Mouse (Mus musculus) E14TG2a.4 (cell line): ENCODE measurements around the gene Oxa1l.

Source experiments
- H3K27me3 ChIP-seq: 2 replicates; pipeline ENCODE4 v1.6.1; 2014; ENCODE audit warnings: low read length, control low read depth; ENCODE audit not compliant: insufficient read depth
- H3K36me3 ChIP-seq: 2 replicates; pipeline ENCODE4 v1.6.1; 2014; ENCODE audit warnings: low read length, control low read depth; ENCODE audit not compliant: insufficient read depth
- H3K4me1 ChIP-seq: replicated peaks from 2 replicates; pipeline ENCODE4 v1.6.1; 2014; ENCODE audit warnings: low read depth, low read length, control low read depth
- H3K4me3 ChIP-seq: replicated peaks from 2 replicates; pipeline ENCODE4 v1.5.1; 2014; ENCODE audit warnings: mild to moderate bottlenecking, low read length
- H3K9me3 ChIP-seq: 2 replicates; pipeline ENCODE4 v1.6.1; 2014; ENCODE audit warnings: low read length, control low read depth
- CTCF ChIP-seq: conservative IDR thresholded peaks from 2 replicates; pipeline ENCODE4 v1.5.1; 2014; ENCODE audit warnings: low read length
- NANOG ChIP-seq: IDR thresholded peaks from 2 replicates; pipeline ENCODE4 v1.6.1; 2014; ENCODE audit warnings: borderline replicate concordance, low read length, mixed read lengths
- POU5F1 ChIP-seq: IDR thresholded peaks from 2 replicates; pipeline ENCODE4 v1.6.1; 2014; ENCODE audit warnings: low read length, borderline replicate concordance

Gene Oxa1l

GRCm38 (mm10) chr14:54381816-54382215, 21.2 kb downstream of the Oxa1l start:
- Histone ChIP-seq H3K4me1 (peaks cover 96% of the 10 kb centered on the region), H3K27me3 (no peaks in the 10 kb centered on the region), H3K4me3 (0 out of 2 replicates have a peak overlapping the region, but pooled peaks have one; percentile 53), H3K9me3 (no peaks in the 10 kb centered on the region), H3K36me3 (peaks cover 79% of the 10 kb centered on the region)
- TF ChIP-seq CTCF, result no peak
- TF ChIP-seq NANOG, result no peak

- Histone ChIP-seq H3K9me3 (no peaks in the 10 kb centered on the region), H3K27me3 (no peaks in the 10 kb centered on the region), H3K36me3 (peaks cover 79% of the 10 kb centered on the region), H3K4me3 (peak overlapping the region; percentile 53; the same call in 1 of the 2 replicates), H3K4me1 (peaks cover 97% of the 10 kb centered on the region)
- TF ChIP-seq POU5F1 (no peak), CTCF (no peak), NANOG (no peak)
These were observed 22.0 kb downstream of the Oxa1l start for GRCm38 (mm10) chr14:54382641-54383040.

GRCm38 (mm10) chr14:54383355-54383771, 22.7 kb downstream of the Oxa1l start:
- Histone ChIP-seq H3K36me3 (peaks cover 79% of the 10 kb centered on the region), H3K4me1 (peaks cover 97% of the 10 kb centered on the region), H3K9me3 (no peaks in the 10 kb centered on the region), H3K27me3 (no peaks in the 10 kb centered on the region), H3K4me3 (peak overlapping the region; percentile 53)
- TF ChIP-seq POU5F1 (no peak), CTCF (no peak), NANOG (peak; percentile 40; the same call in 1 of the 2 replicates)

GRCm38 (mm10) chr14:54384396-54384795, 23.8 kb downstream of the Oxa1l start:
- TF ChIP-seq CTCF, result no peak
- no peak for TF ChIP-seq NANOG
- no peak for TF ChIP-seq POU5F1
- Histone ChIP-seq H3K27me3 (no peaks in the 10 kb centered on the region), H3K4me3 (0 out of 2 replicates have a peak overlapping the region, but pooled peaks have one; percentile 23), H3K9me3 (no peaks in the 10 kb centered on the region), H3K4me1 (peaks cover 96% of the 10 kb centered on the region), H3K36me3 (peaks cover 80% of the 10 kb centered on the region)

- H3K27me3 ChIP-seq, result no peaks in the 10 kb centered on the region
- no peaks in the 10 kb centered on the region for H3K9me3 ChIP-seq
- no peak overlapping the region for H3K4me3 ChIP-seq
- H3K36me3 ChIP-seq, result peaks cover 85% of the 10 kb centered on the region
- no peak for TF ChIP-seq CTCF
- TF ChIP-seq NANOG, result no peak
- no peak for TF ChIP-seq POU5F1
- peaks cover 89% of the 10 kb centered on the region for H3K4me1 ChIP-seq
These were observed 25.5 kb downstream of the Oxa1l start for GRCm38 (mm10) chr14:54385968-54386618.

GRCm38 (mm10) chr14:54387546-54387945, 26.9 kb downstream of the Oxa1l start:
- no peaks in the 10 kb centered on the region for H3K9me3 ChIP-seq
- peaks cover 89% of the 10 kb centered on the region for H3K4me1 ChIP-seq
- no peak overlapping the region for H3K4me3 ChIP-seq
- no peaks in the 10 kb centered on the region for H3K27me3 ChIP-seq
- TF ChIP-seq NANOG, result no peak
- TF ChIP-seq POU5F1, result no peak
- TF ChIP-seq CTCF, result no peak
- peaks cover 85% of the 10 kb centered on the region for H3K36me3 ChIP-seq

- Histone ChIP-seq H3K27me3 (no peaks in the 10 kb centered on the region), H3K4me1 (peaks cover 85% of the 10 kb centered on the region), H3K4me3 (no peak overlapping the region), H3K36me3 (peaks cover 100% of the 10 kb centered on the region), H3K9me3 (no peaks in the 10 kb centered on the region)
- TF ChIP-seq POU5F1 (no peak), NANOG (no peak), CTCF (no peak)
These were observed 30.2 kb downstream of the Oxa1l start for GRCm38 (mm10) chr14:54390843-54391242.

- Histone ChIP-seq H3K4me3 (no peak overlapping the region), H3K9me3 (no peaks in the 10 kb centered on the region), H3K4me1 (peaks cover 84% of the 10 kb centered on the region), H3K27me3 (no peaks in the 10 kb centered on the region), H3K36me3 (peaks cover 100% of the 10 kb centered on the region)
- TF ChIP-seq NANOG (no peak), POU5F1 (no peak), CTCF (no peak)
These were observed 33.2 kb downstream of the Oxa1l start for GRCm38 (mm10) chr14:54393794-54394193.

GRCm38 (mm10) chr14:54394309-54394708, 33.7 kb downstream of the Oxa1l start:
- Histone ChIP-seq H3K9me3 (no peaks in the 10 kb centered on the region), H3K36me3 (peaks cover 100% of the 10 kb centered on the region), H3K27me3 (no peaks in the 10 kb centered on the region), H3K4me3 (no peak overlapping the region), H3K4me1 (peaks cover 85% of the 10 kb centered on the region)
- TF ChIP-seq NANOG (no peak), POU5F1 (no peak), CTCF (no peak)
